ENCODE assay signal across 34 mouse cellular contexts in genomic region chr9:111421862-111422261, GRCm38 (mm10). TPM values are rescaled to one million over a fixed set of nuclear protein-coding genes. Genes with fewer than 3 reads are reported as not detected.
"Had no signal": no experiment of that assay in that cellular context is flagged by ENCODE, and none has a peak within 500 bp of the region (broad histone marks: within the 10 kb centered on the region; RNA-seq: fewer than 3 reads in every experiment).

No protein-coding gene starts in this region.

- H3K4me2 ChIP-seq: limb, embryonic 12.5 days; limb, embryonic 13.5 days; limb, embryonic 15.5 days; liver, embryonic 11.5 days; liver, embryonic 12.5 days; liver, embryonic 13.5 days; liver, embryonic 15.5 days; lung, embryonic 14.5 days; lung, embryonic 15.5 days; midbrain, embryonic 11.5 days; midbrain, embryonic 12.5 days; midbrain, embryonic 13.5 days; midbrain, embryonic 15.5 days; neural tube, embryonic 12.5 days had no signal

- H3K27ac ChIP-seq: limb, embryonic 10.5 days; limb, embryonic 12.5 days; limb, embryonic 13.5 days; limb, embryonic 15.5 days; liver, embryonic 12.5 days; liver, embryonic 13.5 days; liver, embryonic 14.5 days; liver, embryonic 15.5 days; lung, embryonic 15.5 days; macrophage; midbrain, embryonic 10.5 days; midbrain, embryonic 12.5 days; midbrain, embryonic 13.5 days; midbrain, embryonic 15.5 days; neural tube, embryonic 12.5 days had no signal

- H3K36me3 ChIP-seq: limb, embryonic 10.5 days; limb, embryonic 12.5 days; limb, embryonic 13.5 days; limb, embryonic 15.5 days; liver, embryonic 12.5 days; liver, embryonic 13.5 days; liver, embryonic 15.5 days; lung, embryonic 15.5 days; midbrain, embryonic 10.5 days; midbrain, embryonic 12.5 days; midbrain, embryonic 13.5 days; midbrain, embryonic 15.5 days; neural tube, embryonic 12.5 days had no signal

- H3K9ac ChIP-seq: limb, embryonic 12.5 days; limb, embryonic 13.5 days; limb, embryonic 15.5 days; liver, embryonic 12.5 days; liver, embryonic 13.5 days; liver, embryonic 14.5 days; liver, embryonic 15.5 days; liver, postnatal 0 days; lung, embryonic 14.5 days; lung, embryonic 15.5 days; midbrain, embryonic 12.5 days; midbrain, embryonic 13.5 days; midbrain, embryonic 15.5 days; neural tube, embryonic 12.5 days had no signal

- ATAC-seq: liver, embryonic 12.5 days; liver, postnatal 0 days; lung, postnatal 0 days; midbrain, embryonic 13.5 days; midbrain, embryonic 15.5 days; midbrain, embryonic 16.5 days had no signal

- H3K9me3 ChIP-seq: limb, embryonic 10.5 days; limb, embryonic 12.5 days; limb, embryonic 13.5 days; limb, embryonic 15.5 days; liver, embryonic 12.5 days; liver, embryonic 13.5 days; liver, embryonic 15.5 days; lung, embryonic 15.5 days; midbrain, embryonic 10.5 days; midbrain, embryonic 12.5 days; midbrain, embryonic 13.5 days; midbrain, embryonic 15.5 days; neural tube, embryonic 12.5 days had no signal

- H3K4me1 ChIP-seq: limb, embryonic 12.5 days; limb, embryonic 13.5 days; limb, embryonic 15.5 days; liver, embryonic 12.5 days; liver, embryonic 13.5 days; liver, embryonic 15.5 days; megakaryocyte, embryonic 14.5 days had no signal

- H3K27me3 ChIP-seq: limb, embryonic 12.5 days; limb, embryonic 13.5 days; limb, embryonic 15.5 days; liver, embryonic 12.5 days; liver, embryonic 13.5 days; liver, embryonic 15.5 days; lung, embryonic 15.5 days; midbrain, embryonic 12.5 days; midbrain, embryonic 13.5 days; midbrain, embryonic 15.5 days; neural tube, embryonic 12.5 days had no signal

- H3K4me3 ChIP-seq: limb, embryonic 10.5 days; limb, embryonic 12.5 days; limb, embryonic 13.5 days; limb, embryonic 15.5 days; liver, embryonic 12.5 days; liver, embryonic 13.5 days; liver, embryonic 15.5 days; lung, embryonic 15.5 days; megakaryocyte, embryonic 14.5 days; midbrain, embryonic 10.5 days; midbrain, embryonic 12.5 days; midbrain, embryonic 13.5 days; midbrain, embryonic 15.5 days; myocyte; neural tube, embryonic 12.5 days had no signal

- DNase-seq: left cerebral cortex, postnatal 4 days; liver; liver, embryonic 13.5 days; liver, postnatal 0 days; lung, adult 18-20 months; lung, adult 2 months; lung, postnatal 14 days; lung, postnatal 36 days; midbrain, embryonic 14.5 days had no signal

RNA-seq across cellular contexts. Expression of gene Dclk3, which starts 17.0 kb away (rescaled TPM):
- total RNA-seq: megakaryocyte progenitor cell, adult 5-6 weeks; megakaryocyte, adult 5-6 weeks; megakaryocyte-erythroid progenitor cell, adult 5-6 weeks; monocyte, adult 5-6 weeks had no signal
- polyA plus RNA-seq: liver, embryonic 13.5 days; liver, embryonic 15.5 days; lung, embryonic 14.5 days; macrophage; myocyte had no signal
